Mouse (Mus musculus) cortical plate, adult 2 months (tissue): ENCODE measurements around the gene Lonp2. TPM values are rescaled to one million over a fixed set of nuclear protein-coding genes. Genes with fewer than 3 reads are reported as not detected.
A peak's percentile ranks its signal among the peaks of the same experiment; 100 is the strongest.

ENCODE experiments used
- H3K27ac ChIP-seq: fragments of 200-500 bp; 2 replicates; pipeline ENCODE4 v1.5.1; 2012; ENCODE audit warnings: low read length, control low read depth, inconsistent platforms; ENCODE audit not compliant: insufficient read depth
- H3K4me1 ChIP-seq: fragments of 200-500 bp; 2 replicates; pipeline ENCODE4 v1.6.1; 2011; ENCODE audit warnings: low read length; ENCODE audit not compliant: control insufficient read depth, insufficient read depth
- H3K4me3 ChIP-seq: fragments of 200-500 bp; 2 replicates; pipeline ENCODE4 v1.5.1; 2011; ENCODE audit warnings: mild to moderate bottlenecking, low read length, control low read depth; ENCODE audit not compliant: insufficient read depth
- CTCF ChIP-seq: fragments of 200-500 bp; IDR thresholded peaks from 2 replicates; pipeline ENCODE4 v1.5.1; 2011; ENCODE audit warnings: mild to moderate bottlenecking, control low read depth, low read length; ENCODE audit not compliant: insufficient read depth; ENCODE audit errors: extremely low read depth
- POLR2A ChIP-seq: fragments of 200-500 bp; IDR thresholded peaks from 2 replicates; pipeline ENCODE4 v1.6.1; 2011; ENCODE audit warnings: mild to moderate bottlenecking, low read length, control low read depth; ENCODE audit not compliant: insufficient read depth; ENCODE audit errors: extremely low read depth
- polyA plus RNA-seq: library from polyadenylated mRNA; depleted of rRNA; stranded (reverse); fragments of >200 nt; gene quantifications from 2 replicates; pipeline ENCODE4 v1.2.3, GENCODE M21; 2012

Gene Lonp2
- polyA plus RNA-seq, 1 experiment = 51.6 TPM

GRCm38 (mm10) chr8:86741627-86742026 lies 117.8 kb downstream of the Lonp2 start:
- H3K4me3 ChIP-seq = no peak overlapping the region
- peaks cover 13% of the 10 kb centered on the region for H3K4me1 ChIP-seq
- no peak for TF ChIP-seq CTCF
- TF ChIP-seq POLR2A = no peak
- no peak overlapping the region for H3K27ac ChIP-seq

GRCm38 (mm10) chr8:86742605-86743345 lies 118.9 kb downstream of the Lonp2 start:
- TF ChIP-seq CTCF (no peak), POLR2A (no peak)
- no peak overlapping the region for H3K4me3 ChIP-seq
- no peak overlapping the region; the same call in 1 of the 2 replicates for H3K27ac ChIP-seq
- peaks cover 13% of the 10 kb centered on the region for H3K4me1 ChIP-seq

- Histone ChIP-seq H3K4me3 (peak overlapping the region; percentile 94), H3K4me1 (peaks cover 13% of the 10 kb centered on the region), H3K27ac (peak overlapping the region; percentile 98)
- no peak for TF ChIP-seq CTCF
Observed at GRCm38 (mm10) chr8:86744313-86745220, 120.7 kb downstream of the Lonp2 start.

GRCm38 (mm10) chr8:86745221-86745934 lies 121.5 kb downstream of the Lonp2 start, which contains the start of the genes Gm10638 and Siah1a:
Gene Gm10638, plus strand, starts transcription at chr8:86745699.
Gene Siah1a, minus strand, starts transcription at chr8:86745934.
- Histone ChIP-seq H3K27ac (peak within 1 kb of the TSS; percentile 98), H3K4me3 (peak within 1 kb of the TSS; percentile 94), H3K4me1 (peaks cover 13% of the 10 kb centered on the region)
- TF ChIP-seq POLR2A (peak; percentile 28; the same call in 1 of the 2 replicates), CTCF (no peak)

GRCm38 (mm10) chr8:86745935-86746441 lies 122.1 kb downstream of the Lonp2 start:
- Histone ChIP-seq H3K4me1 (peaks cover 13% of the 10 kb centered on the region), H3K27ac (peak overlapping the region; percentile 98), H3K4me3 (peak overlapping the region; percentile 94)
- TF ChIP-seq CTCF (no peak), POLR2A (peak; percentile 70; the same call in 1 of the 2 replicates)

GRCm38 (mm10) chr8:86746511-86746910 lies 122.7 kb downstream of the Lonp2 start:
- TF ChIP-seq POLR2A (no peak), CTCF (no peak)
- peak overlapping the region; percentile 77 for H3K27ac ChIP-seq
- H3K4me1 ChIP-seq = peaks cover 10% of the 10 kb centered on the region
- H3K4me3 ChIP-seq = peak overlapping the region; percentile 94

- Histone ChIP-seq H3K4me3 (no peak overlapping the region), H3K27ac (no peak overlapping the region), H3K4me1 (no peaks in the 10 kb centered on the region; the same call in 1 of the 2 replicates)
- TF ChIP-seq POLR2A = no peak
- TF ChIP-seq CTCF = no peak
Observed at GRCm38 (mm10) chr8:86749842-86750241, 126.0 kb downstream of the Lonp2 start.

GRCm38 (mm10) chr8:86756948-86757733 lies 133.3 kb downstream of the Lonp2 start:
- TF ChIP-seq CTCF = no peak
- no peak for TF ChIP-seq POLR2A
- Histone ChIP-seq H3K4me1 (peaks cover 1% of the 10 kb centered on the region; the same call in 1 of the 2 replicates), H3K4me3 (peak overlapping the region; percentile 10; the same call in 1 of the 2 replicates), H3K27ac (no peak overlapping the region)

GRCm38 (mm10) chr8:86758651-86759050 lies 134.8 kb downstream of the Lonp2 start:
- Histone ChIP-seq H3K4me3 (no peak overlapping the region), H3K4me1 (peaks cover 1% of the 10 kb centered on the region; the same call in 1 of the 2 replicates), H3K27ac (no peak overlapping the region)
- TF ChIP-seq CTCF (no peak), POLR2A (no peak)
